Mouse (Mus musculus): ENCODE measurements around the gene Csf2ra.

GRCm38 (mm10) chr19:61224678-61225525 is 3.3 kb downstream of the Csf2ra start:
- TF ChIP-seq CTCF (IDR thresholded peaks at IDR 0.05; ENCODE audit: low read depth) (no peak), EP300 (IDR thresholded peaks at IDR 0.05; ENCODE audit: low read depth) (no peak)
